Mouse (Mus musculus) limb, embryonic 11.5 days (tissue): ENCODE results near the gene Chchd2. TPM values are rescaled to one million over a fixed set of nuclear protein-coding genes. Genes with fewer than 3 reads are reported as not detected.
"Not testable (repeated sequence)": the region's sequence is repeated elsewhere in the genome, so short reads cannot be mapped to it uniquely, and the experiment has no call there.

Experiments
- ATAC-seq: fragments of 200-750 bp; cut with Nextera tagmentation; 2 replicates; pipeline ENCODE4 v1.8.0; 2017; ENCODE audit warnings: low read depth; ENCODE audit not compliant: insufficient number of reproducible peaks, low FRiP score, low TSS enrichment
- DNase-seq: peaks from one replicate; pipeline ENCODE4 v3.0.0-alpha.2; 2015; ENCODE audit warnings: low spot score
- H3K27ac ChIP-seq: fragments of 300-500 bp; sonication (generic); replicated peaks from 2 replicates; pipeline ENCODE4 v1.5.1; 2014; ENCODE audit warnings: low read depth, mild to moderate bottlenecking, low read length
- H3K27me3 ChIP-seq: fragments of 300-500 bp; sonication (generic); 2 replicates; pipeline ENCODE4 v1.6.1; 2014; ENCODE audit warnings: mild to moderate bottlenecking, low read length, mixed read lengths; ENCODE audit not compliant: control insufficient read depth, insufficient read depth
- H3K36me3 ChIP-seq: fragments of 300-500 bp; sonication (generic); 2 replicates; pipeline ENCODE4 v1.6.1; 2014; ENCODE audit warnings: mild to moderate bottlenecking, low read length, moderate library complexity, mixed read lengths; ENCODE audit not compliant: control insufficient read depth, insufficient read depth
- H3K4me1 ChIP-seq: fragments of 300-500 bp; sonication (generic); 2 replicates; pipeline ENCODE4 v1.6.1; 2014; ENCODE audit warnings: low read length, mixed read lengths; ENCODE audit not compliant: control insufficient read depth, insufficient read depth
- H3K4me2 ChIP-seq: fragments of 300-500 bp; sonication (generic); 2 replicates; pipeline ENCODE4 v1.6.1; 2014; ENCODE audit warnings: low read depth, mild to moderate bottlenecking, moderate library complexity; ENCODE audit not compliant: severe bottlenecking
- H3K4me3 ChIP-seq: fragments of 300-500 bp; sonication (generic); 2 replicates; pipeline ENCODE4 v1.5.1; 2014; ENCODE audit warnings: low read depth, low read length
- H3K9ac ChIP-seq: fragments of 300-500 bp; sonication (generic); 2 replicates; pipeline ENCODE4 v1.6.1; 2014; ENCODE audit warnings: mild to moderate bottlenecking, low read length
- H3K9me3 ChIP-seq: fragments of 300-500 bp; sonication (generic); 2 replicates; pipeline ENCODE4 v1.6.1; 2016; ENCODE audit warnings: low read length; ENCODE audit not compliant: control insufficient read depth
- WGBS: fragments of 180-500 bp; shearing (Covaris S2); extraction: QIAGEN DNeasy Blood & Tissue Kit; methylation state at CpG from one replicate; pipeline ENCODE4 v1.1.7; 2014; 5-methylcytosine and 5-hydroxymethylcytosine counted together
- polyA plus RNA-seq: library from polyadenylated mRNA; unstranded; fragments of >200 nt; fragmentation: Nextera tagmentation; extraction: Ambion mirVana; gene quantifications from 2 replicates; pipeline ENCODE4 v1.2.1, GENCODE M21; 2014

Chchd2 gene
- polyA plus RNA-seq, 1 experiment from 2014 or later, result 1,187 TPM

DNA sequence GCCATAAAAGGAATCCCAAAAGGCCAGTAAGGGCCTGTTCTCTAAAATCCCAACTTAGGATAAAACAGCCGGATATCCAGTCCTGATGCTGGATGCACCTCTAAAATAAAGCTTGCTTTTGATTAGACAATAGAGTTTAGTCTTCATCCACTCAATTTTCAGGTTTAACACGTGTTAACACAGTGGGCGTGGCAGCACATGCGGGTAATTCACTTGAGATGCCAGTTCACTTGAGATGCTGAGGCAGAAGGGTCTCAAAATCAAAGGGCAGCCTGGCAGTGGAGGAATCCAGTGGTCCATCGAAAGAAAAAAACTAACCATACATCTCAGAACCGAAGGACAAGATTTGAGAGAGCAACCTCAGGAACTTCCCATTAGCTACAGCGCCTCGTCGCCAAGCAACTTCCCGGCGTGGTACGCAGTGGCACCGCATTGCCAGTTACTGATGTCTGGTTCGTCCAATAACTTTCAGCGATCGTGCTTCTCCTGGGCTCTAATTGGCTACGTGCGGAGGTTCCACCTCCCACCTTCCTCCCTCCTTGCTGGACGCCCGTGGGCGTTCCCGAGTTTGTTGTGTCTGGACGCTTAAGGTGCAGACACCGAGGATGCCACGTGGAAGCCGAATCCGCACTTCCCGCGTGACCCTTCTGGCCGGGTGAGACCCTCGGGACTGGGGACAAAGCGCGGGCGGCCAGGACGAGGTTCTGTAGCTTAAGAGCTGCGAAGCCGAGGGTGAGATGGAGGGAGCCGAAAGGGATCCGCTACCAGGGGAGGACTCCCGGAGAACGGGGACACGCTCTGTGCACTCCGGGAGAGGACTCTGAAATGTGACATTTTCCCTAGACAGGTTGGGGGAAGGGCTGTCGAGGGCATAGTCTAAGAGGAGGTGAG lies 8.2 kb upstream of the Chchd2 start, which contains the start of gene Zbed5:
Gene Zbed5 (plus strand): TSS at position 526 of the 891 bp plus-strand sequence.
- Histone ChIP-seq H3K9me3 (no peaks in the 10 kb centered on the region), H3K4me1 (peaks cover 6% of the 10 kb centered on the region), H3K27me3 (no peaks in the 10 kb centered on the region), H3K4me2 (peak within 1 kb of the TSS; percentile 59), H3K4me3 (peak within 1 kb of the TSS; percentile 68), H3K36me3 (no peaks in the 10 kb centered on the region), H3K9ac (peak within 1 kb of the TSS; percentile 28), H3K27ac (peak within 1 kb of the TSS; percentile 59)
- peak; percentile 94 for ATAC-seq
- 1% methylated on average over 44 of the region's 44 CpGs for WGBS
- DNase-seq, result peak; percentile 92

DNA sequence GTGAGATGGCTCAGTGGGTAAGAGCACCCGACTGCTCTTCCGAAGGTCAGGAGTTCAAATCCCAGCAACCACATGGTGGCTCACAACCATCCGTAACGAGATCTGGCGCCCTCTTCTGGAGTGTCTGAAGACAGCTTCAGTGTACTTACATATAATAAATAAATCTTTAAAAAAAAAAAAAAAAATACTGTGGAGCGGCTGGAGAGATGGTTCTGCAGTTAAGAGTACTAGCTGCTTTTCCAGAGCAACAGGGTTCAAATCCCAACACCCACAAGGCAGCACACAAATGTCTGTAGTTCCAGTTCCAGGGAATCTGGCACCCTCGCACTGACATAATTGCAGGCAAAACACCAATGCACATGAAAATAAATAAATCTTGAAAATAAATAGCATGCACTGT lies 3.1 kb upstream of the Chchd2 start:
- not testable (repeated sequence) for H3K9me3 ChIP-seq, DNase-seq, H3K4me1 ChIP-seq, H3K36me3 ChIP-seq, H3K9ac ChIP-seq, H3K4me3 ChIP-seq, H3K4me2 ChIP-seq, H3K27me3 ChIP-seq, ATAC-seq, H3K27ac ChIP-seq
- 84% methylated on average over 4 of the region's 7 CpGs for WGBS

DNA sequence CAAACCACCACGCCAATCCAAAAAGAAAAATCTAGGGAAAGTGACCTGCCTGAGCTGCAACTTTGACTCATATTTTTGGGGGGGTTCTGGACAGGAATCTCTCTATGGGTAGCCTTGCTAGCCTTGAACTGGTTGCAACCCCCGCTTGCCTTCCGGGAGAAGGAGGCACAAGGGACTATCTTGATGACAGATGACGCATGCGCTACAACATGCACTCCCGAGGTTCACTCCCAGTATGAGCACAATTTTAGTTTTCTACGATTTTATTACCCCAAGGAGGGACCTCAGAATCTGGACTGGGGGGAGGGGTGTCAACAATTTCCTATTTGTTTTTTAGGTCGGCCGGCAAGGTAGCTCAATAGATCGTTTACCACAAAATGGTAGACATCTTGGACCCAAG lies 999 bp downstream of the Chchd2 start:
- no peak overlapping the region for H3K27ac ChIP-seq
- H3K4me2 ChIP-seq, result peak overlapping the region; percentile 74
- H3K9ac ChIP-seq, result peak overlapping the region; percentile 78
- ATAC-seq, result no peak
- peaks cover 8% of the 10 kb centered on the region for H3K36me3 ChIP-seq
- DNase-seq, result peak; percentile 38
- H3K4me3 ChIP-seq, result peak overlapping the region; percentile 68
- no peaks in the 10 kb centered on the region for H3K27me3 ChIP-seq
- no peaks in the 10 kb centered on the region for H3K9me3 ChIP-seq
- WGBS, result 43% methylated on average over 10 of the region's 10 CpGs
- no peaks in the 10 kb centered on the region for H3K4me1 ChIP-seq

DNA sequence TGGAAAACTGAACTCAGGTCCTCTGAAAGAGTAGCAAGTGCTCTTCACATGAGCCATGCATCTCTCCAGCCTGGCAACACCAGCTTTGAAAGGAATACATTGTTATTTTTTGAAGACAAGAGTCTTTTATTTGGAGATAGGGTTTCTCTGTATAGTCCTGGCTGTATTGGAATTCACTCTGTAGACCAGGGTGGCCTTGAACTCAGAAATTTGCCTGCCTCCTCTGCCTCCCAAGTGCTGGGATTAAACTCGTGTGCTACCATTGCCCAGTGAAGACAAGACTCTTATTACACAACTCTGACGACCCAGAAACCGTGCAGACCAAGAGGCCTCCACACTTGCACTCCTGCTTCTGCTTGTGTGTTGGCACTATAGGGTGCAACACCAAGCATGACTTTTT lies 7.4 kb downstream of the Chchd2 start:
- ATAC-seq, result no peak
- no peaks in the 10 kb centered on the region for H3K27me3 ChIP-seq
- no peak overlapping the region for H3K4me3 ChIP-seq
- DNase-seq, result no peak
- H3K4me1 ChIP-seq, result no peaks in the 10 kb centered on the region
- 76% methylated on average over 3 of the region's 3 CpGs for WGBS
- H3K4me2 ChIP-seq, result no peak overlapping the region
- peaks cover 15% of the 10 kb centered on the region for H3K36me3 ChIP-seq
- H3K27ac ChIP-seq, result no peak overlapping the region
- no peaks in the 10 kb centered on the region for H3K9me3 ChIP-seq
- H3K9ac ChIP-seq, result no peak overlapping the region

DNA sequence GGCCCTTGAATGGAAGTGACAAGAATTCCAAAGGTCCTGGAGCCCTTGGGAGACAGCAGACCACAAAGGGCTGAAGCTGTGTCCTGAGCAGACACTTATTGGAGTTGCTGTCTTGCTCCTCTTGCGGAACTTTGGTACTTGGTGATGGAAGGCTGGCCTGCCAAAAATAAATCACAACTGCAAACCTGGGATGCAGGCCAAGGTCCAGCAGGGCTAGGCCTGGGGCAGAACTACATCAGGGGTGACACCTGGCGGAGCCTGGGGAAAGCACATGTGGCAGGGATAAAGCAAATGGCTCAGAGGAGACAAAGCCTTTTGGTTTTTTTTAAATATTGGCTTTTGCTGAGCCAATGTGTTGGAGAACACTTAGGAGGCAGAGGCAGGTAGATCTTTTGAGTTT lies 8.3 kb downstream of the Chchd2 start:
- peak; percentile 53 for DNase-seq

DNA sequence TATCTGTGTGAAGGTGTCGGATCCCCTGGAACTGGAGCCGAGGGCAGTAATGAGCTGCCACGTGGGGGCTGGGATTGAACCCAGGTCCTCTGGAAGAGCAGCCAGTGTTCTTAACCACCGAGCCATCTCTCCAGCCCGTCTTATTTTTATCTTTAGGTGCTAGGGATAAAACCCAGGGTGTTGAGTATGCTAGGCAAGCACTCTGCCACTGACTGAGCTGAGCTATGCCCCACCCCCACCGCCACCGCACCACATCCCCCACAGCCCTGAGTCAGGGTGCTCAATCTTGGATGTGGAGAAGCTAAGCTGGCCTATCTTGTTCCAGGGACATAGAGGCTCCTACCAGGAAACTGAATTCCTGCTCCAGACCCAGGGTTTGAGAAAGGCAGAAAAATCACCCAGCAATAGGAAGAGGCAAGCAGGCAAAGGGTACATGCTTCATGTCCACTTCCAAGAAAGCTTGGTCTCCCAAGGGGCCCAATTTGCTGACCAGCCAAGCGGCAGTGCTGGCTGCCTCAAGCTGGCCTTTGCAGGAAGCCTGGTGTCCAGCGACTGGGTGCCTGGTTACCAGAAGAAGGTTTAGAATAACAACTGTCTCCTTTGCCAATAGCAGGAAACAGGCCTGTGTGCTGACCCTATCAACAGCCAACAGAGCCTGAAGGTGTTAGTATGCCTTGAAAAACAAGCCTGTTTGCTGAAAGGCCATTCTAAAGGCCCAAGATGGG lies 9.4 kb downstream of the Chchd2 start:
- H3K9ac ChIP-seq, result no peak overlapping the region
- no peaks in the 10 kb centered on the region for H3K4me1 ChIP-seq
- 71% methylated on average over 9 of the region's 9 CpGs for WGBS
- peaks cover 8% of the 10 kb centered on the region for H3K36me3 ChIP-seq
- ATAC-seq (no peak), DNase-seq (no peak)
- H3K9me3 ChIP-seq, result no peaks in the 10 kb centered on the region
- H3K27ac ChIP-seq, result no peak overlapping the region
- H3K4me3 ChIP-seq, result no peak overlapping the region
- H3K4me2 ChIP-seq, result no peak overlapping the region
- H3K27me3 ChIP-seq, result no peaks in the 10 kb centered on the region

More for the DNA sequence above, 8.3 kb downstream of the Chchd2 start:
- 55% methylated on average over 2 of the region's 2 CpGs for WGBS
- Histone ChIP-seq H3K9ac (no peak overlapping the region), H3K27ac (no peak overlapping the region), H3K27me3 (no peaks in the 10 kb centered on the region), H3K9me3 (no peaks in the 10 kb centered on the region), H3K4me2 (no peak overlapping the region), H3K36me3 (peaks cover 11% of the 10 kb centered on the region), H3K4me3 (no peak overlapping the region), H3K4me1 (no peaks in the 10 kb centered on the region)
- no peak for ATAC-seq

DNA sequence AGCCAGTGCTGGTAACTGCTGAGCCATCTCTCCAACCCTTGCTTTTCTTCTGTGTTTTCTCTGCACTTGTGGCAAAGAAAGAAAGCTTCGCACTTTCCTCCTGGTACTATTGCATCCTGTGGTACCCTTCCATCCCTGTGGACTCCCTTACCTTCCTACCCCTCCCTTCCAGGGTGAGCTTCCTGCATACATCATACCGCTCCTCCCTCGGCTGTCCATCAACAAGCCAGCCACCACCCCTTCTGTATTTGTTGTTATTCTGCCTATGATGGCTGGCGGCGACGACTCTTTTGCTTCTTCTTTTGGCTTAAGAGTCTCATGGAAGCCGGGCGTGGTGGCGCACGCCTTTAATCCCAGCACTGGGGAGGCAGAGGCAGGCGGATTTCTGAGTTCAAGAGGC lies 12.2 kb downstream of the Chchd2 start:
- ATAC-seq, result no peak
- Histone ChIP-seq H3K36me3 (no peaks in the 10 kb centered on the region), H3K27me3 (no peaks in the 10 kb centered on the region), H3K9ac (no peak overlapping the region), H3K4me2 (no peak overlapping the region), H3K4me1 (no peaks in the 10 kb centered on the region), H3K4me3 (no peak overlapping the region), H3K9me3 (no peaks in the 10 kb centered on the region), H3K27ac (no peak overlapping the region)
- no peak for DNase-seq
- 79% methylated on average over 11 of the region's 11 CpGs for WGBS

DNA sequence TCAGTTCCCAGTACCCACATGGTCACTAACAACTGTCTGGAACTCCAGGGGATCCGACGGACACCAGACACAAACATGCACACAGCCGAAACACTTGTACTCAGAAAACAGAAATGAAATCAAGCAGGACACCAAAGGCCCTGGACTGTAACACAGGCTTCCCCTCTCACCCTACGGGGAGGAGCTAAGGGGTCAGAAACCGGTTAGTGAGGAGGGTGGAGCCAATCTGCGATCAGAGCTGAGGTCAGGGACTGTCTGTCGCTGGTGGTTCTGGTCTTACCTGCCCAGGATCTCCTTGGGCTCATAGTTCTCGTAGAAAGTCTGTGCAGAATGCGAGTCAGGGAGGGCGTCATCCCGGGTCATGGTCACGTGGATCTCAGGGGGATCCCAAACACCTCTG lies 13.3 kb downstream of the Chchd2 start:
- DNase-seq (no peak), ATAC-seq (no peak)
- Histone ChIP-seq H3K27ac (no peak overlapping the region), H3K9me3 (no peaks in the 10 kb centered on the region), H3K4me3 (no peak overlapping the region), H3K4me2 (no peak overlapping the region), H3K36me3 (no peaks in the 10 kb centered on the region), H3K27me3 (no peaks in the 10 kb centered on the region), H3K9ac (no peak overlapping the region), H3K4me1 (no peaks in the 10 kb centered on the region)
- WGBS, result 82% methylated on average over 12 of the region's 12 CpGs
